Comparison of ENCODE assay signal across 10 mouse cellular contexts in genomic region chr6:53637356-53638351, GRCm38 (mm10).
A peak's percentile ranks its signal among the peaks of the same experiment; 100 is the strongest.
DNase-seq lines count a peak whose midpoint lies in the region; ATAC-seq lines count a peak whose summit lies in the region.
"Had no signal": no experiment of that assay in that cellular context is flagged by ENCODE, and none has a peak within 500 bp of the region (broad histone marks: within the 10 kb centered on the region; RNA-seq: fewer than 3 reads in every experiment).

No protein-coding gene starts in this region.

- no peak overlapping the region for H3K4me3 ChIP-seq in liver, embryonic 11.5 days (ENCODE audit: low read depth, low read length)
- H3K4me3 ChIP-seq: heart, embryonic 15.5 days; megakaryocyte, embryonic 14.5 days had no signal

- ATAC-seq in liver, embryonic 11.5 days (replicated peaks; ENCODE audit: low FRiP score): no peak
- no peak for ATAC-seq in granulocyte monocyte progenitor cell, adult 5-6 weeks (replicated peaks; ENCODE audit: poor library complexity, severe bottlenecking)

- no peaks in the 10 kb centered on the region for H3K36me3 ChIP-seq in liver, embryonic 11.5 days (ENCODE audit: control insufficient read depth, insufficient read depth, low read length)
- H3K36me3 ChIP-seq: heart, embryonic 15.5 days had no signal

- no peak overlapping the region for H3K9ac ChIP-seq in liver, embryonic 11.5 days (ENCODE audit: low read depth, low read length)
- H3K9ac ChIP-seq: heart, embryonic 15.5 days had no signal

- 81% methylated on average over 13 of the region's 13 CpGs for WGBS in liver, embryonic 11.5 days

- no peaks in the 10 kb centered on the region for H3K27me3 ChIP-seq in liver, embryonic 11.5 days (replicated peaks; ENCODE audit: control insufficient read depth, insufficient read depth, low read length)
- H3K27me3 ChIP-seq: heart, embryonic 15.5 days had no signal

- no peak overlapping the region for H3K4me2 ChIP-seq in liver, embryonic 11.5 days
- H3K4me2 ChIP-seq: heart, embryonic 15.5 days had no signal

- peak; percentile 29 for DNase-seq in adrenal gland, postnatal 10 days
- DNase-seq in adrenal gland, adult 18-20 months (ENCODE audit: low spot score in 2 of 2): no peak
- DNase-seq in right cerebral cortex, adult 18-20 months: peak; percentile 55
- no peak for DNase-seq in right cerebral cortex, postnatal 14 days
- DNase-seq in layer of hippocampus, postnatal 36 days: peak; percentile 31 to 39
- peak; percentile 46 for DNase-seq in right cerebral cortex, postnatal 4 days
- DNase-seq in liver, embryonic 11.5 days (ENCODE audit: low spot score): no peak

- H3K27ac ChIP-seq in liver, embryonic 11.5 days (ENCODE audit: low read depth, low read length): no peak overlapping the region
- H3K27ac ChIP-seq: heart, embryonic 15.5 days had no signal

- no peaks in the 10 kb centered on the region for H3K4me1 ChIP-seq in liver, embryonic 11.5 days (replicated peaks; ENCODE audit: control insufficient read depth, insufficient read depth, low read length)
- H3K4me1 ChIP-seq: heart, embryonic 15.5 days; megakaryocyte, embryonic 14.5 days had no signal

- no peaks in the 10 kb centered on the region for H3K9me3 ChIP-seq in liver, embryonic 11.5 days (ENCODE audit: control insufficient read depth, low read length)
- H3K9me3 ChIP-seq: heart, embryonic 15.5 days; megakaryocyte, embryonic 14.5 days had no signal

Comparison
In these comparisons a context has a peak if more than half of its experiments do, and no peak if none do; other contexts are left out.
1. DNase-seq: peak in adrenal gland, postnatal 10 days (single experiment), right cerebral cortex, adult 18-20 months (single experiment), layer of hippocampus, postnatal 36 days (2 of 2) and right cerebral cortex, postnatal 4 days (single experiment); none in adrenal gland, adult 18-20 months (0 of 2), right cerebral cortex, postnatal 14 days (single experiment) and liver, embryonic 11.5 days (single experiment).